Mouse (Mus musculus) mouse trophoblast stem cell (cell line): ENCODE measurements around the gene Psme2.

ENCODE experiments used
- in situ Hi-C, 2 experiments: fragments of 300-500 bp; cut with MseI, MboI; formaldehyde crosslinking; loops; 2 replicates in 1 of 2; 3 replicates in 1 of 2; pipeline ENCODE4 v1.15.1; 2025

Psme2 gene

DNA sequence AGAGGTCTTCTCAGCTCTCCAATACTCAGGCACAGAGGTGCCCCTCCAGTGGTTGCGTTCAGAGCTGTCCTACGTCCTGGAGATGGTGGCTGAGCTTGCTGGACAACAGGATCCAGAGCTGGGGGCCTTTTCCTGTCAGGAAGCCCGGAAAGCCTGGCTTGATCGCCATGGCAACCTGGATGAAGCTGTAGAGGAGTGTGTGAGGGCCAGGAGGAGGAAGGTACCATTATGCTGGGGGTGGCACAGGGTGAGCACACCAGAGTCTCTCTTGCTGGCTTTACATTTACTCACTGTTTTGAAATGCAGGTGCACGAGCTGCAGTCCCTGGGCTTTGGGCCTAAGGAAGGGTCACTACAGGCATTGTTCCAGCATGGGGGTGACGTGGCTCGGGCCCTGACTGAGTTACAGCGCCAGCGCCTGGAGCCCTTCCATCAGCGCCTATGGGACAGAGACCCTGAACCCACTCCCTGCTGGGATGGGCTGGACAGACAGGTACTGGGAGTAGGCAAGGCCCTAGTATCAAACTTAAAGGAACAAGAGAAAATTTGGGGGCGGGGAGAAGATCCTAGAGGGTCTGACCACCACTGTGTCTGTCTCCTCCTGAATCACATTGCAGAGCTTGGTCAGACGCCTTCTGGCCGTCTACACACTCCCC is 5.2 kb upstream of the Psme2 start:
- in situ Hi-C loops = no loop called here

DNA sequence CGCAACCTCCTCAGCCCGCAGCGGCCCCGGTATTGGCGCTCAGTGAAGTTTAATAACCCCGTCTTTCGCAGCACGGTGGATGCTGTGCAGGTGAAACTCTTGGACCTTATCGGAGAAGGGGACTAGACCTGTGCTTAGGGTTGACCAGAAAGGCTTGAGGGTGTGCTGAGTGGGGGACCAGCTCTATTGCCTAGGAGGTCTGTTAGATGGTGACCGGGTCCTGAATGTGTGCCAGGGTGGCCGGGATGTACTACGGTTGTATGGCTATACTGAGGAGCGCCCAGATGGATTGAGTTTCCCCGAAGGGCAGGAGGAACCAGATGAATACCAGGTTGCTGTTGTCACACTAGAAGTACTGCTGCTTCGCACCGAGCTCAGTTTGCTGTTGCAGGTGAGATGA is 1.3 kb upstream of the Psme2 start:
- in situ Hi-C loops = no loop called here

DNA sequence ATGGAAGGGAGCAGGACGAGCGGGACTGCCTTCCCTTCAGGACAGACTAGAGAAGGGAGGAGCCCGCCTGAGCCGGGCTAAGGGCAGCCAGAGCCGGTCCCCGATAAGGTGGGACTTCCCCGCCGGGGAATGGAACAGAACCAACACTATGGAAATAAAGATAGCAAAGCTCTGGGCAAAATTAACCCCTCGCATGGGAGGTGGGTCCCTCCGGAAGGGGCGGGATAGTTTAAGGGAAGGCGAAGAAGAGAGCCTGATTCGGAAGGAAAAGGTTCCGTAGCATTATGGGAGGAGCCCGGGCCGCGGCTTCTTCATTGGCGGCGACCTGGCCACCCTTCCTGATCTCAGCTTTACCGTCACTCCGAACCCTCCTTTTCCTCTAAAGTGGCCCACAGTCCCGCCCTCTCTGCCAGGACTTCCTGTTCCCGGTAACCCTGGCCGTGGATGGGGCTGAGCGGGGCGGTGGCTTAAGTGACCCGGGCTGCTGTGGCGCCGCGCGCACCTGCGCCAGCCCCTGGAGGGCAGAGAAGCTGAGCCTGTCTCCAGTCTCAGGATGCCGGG is 498 bp upstream of the Psme2 start, which contains the start of gene Rnf31:
Gene Rnf31 (plus strand): TSS at position 378 of the 561 bp plus-strand sequence.
- in situ Hi-C loops = no loop called here

DNA sequence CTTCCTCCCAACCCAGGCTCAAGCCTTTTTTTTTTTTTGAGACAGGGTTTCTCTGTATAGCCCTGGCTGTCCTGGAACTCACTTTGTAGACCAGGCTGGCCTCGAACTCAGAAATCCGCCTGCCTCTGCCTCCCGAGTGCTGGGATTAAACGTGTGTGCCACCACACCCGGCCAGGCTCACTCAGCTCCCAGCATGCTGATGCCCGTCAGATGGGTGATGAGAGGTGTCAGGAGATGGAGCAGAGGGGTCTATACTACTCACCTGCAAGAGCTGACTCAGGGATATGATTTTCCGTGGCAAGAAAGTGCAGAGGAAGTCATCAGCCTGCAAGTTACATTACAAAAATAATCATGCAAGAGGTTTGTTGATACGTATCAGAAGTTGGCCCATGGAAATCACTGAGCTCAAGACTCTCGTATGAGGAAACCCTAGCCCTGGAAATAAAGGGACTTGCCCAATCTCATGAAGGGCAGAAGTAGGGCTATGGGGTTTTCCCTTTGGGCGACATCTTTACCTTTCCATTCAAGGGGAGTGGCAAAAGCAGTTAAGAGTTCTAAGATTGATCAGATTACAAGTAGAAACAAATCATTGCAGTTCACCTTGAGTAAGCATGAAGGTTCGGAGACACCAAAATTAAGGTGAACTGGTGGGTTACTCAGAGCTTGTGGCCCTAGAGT is 1.0 kb downstream of the Psme2 start:
- in situ Hi-C loops = no loop called here

DNA sequence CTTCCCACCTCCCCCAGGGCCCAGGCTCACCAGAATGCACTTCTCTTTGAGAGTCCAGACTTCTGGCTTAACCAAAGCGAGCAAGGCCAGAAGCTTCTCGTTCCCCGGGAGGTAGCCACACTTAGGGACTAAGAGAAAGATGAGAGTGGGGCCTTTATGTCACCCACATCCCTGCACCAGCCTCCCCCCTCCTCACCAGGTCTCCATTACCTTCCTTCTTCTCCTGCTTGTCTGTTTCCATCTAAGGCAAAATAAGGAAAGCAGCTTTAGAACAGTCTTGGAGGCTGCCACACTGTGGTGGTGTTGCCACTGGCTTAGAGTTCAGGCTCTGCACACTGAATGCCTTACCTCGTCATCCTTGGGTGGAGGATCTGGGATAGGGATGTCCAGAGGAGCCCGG is 1.6 kb downstream of the Psme2 start:
- in situ Hi-C loops = no loop called here

DNA sequence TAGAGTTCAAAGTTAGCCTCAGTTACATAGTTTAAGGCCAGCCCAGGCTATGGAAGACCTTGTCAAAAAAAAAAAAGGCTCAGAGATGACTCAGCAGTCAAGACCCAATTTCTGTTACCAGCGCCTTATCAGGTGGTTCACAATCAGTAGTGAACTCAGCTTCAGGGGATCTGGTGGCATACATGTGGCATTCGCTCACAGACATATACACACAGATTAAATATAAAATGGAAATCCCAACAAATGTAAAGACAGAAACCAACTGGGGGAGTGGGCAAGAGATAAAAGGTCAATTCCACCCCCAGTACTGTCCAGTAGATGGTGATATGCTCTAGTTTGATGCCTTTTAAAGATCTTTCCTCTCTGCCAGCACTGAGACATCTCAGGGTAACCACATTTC is 4.8 kb downstream of the Psme2 start:
- in situ Hi-C loops = no loop called here

DNA sequence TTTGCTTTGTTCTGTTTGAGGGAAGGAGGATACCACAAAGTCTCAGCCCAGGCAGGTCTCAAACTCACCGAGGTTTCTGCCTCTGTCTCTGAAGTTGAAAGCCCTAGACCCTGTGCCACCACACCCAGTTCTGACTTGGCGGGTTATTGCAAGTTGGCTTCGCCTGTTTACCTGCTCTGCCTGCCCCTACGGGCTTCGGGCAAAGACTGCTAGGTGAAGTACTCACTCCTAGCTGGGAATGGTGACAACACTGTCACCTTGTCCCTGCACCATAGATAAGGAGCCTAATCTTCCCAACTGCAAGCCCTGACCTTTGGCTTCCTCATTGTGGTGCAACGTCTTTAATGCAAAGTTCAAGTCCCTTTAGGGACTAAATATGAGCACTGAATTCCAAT is 5.3 kb downstream of the Psme2 start:
- in situ Hi-C loops = no loop called here

DNA sequence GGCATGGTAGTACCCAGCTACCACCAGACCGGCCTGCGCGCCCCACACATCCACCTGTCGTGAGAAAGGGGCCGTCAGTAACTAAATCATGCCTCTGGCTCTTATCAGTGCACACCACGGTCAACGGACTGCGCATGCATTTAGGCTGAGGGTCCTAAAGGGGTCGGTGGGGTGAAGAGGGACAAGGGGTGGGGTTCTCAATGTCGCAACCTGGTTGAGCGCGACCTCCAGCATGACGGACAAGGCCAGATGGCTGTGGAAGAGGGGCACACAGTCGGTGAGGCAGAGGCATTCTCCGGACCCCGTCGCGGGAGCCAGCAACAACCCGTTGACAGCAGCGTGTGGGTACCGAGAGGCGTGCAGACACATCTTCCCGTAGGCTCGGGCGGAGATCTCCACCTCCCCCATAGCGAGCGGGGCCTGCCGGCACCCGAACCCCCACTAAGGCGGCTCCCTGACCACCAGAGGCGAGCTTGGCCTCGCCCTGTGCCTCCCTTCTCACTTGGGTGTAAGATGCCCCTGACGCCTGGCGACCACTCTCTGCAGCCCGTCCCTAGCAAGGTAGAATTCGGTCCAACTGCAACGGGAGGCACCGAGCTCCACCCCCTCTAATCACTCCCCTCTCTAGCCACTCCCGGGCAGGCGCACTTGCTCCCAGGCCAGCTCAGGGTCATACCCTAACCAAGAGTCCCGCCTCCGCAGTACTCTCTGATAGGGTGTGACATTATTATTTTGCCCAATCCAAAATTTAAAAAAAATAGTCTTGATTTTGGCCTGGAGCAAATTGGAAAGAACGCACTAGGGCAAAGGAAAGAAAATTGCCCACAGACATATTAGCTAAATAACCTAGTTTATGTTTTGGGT is 6.0 kb downstream of the Psme2 start, which contains the start of gene Emc9:
Gene Emc9 (minus strand): TSS at position 601 of the 864 bp plus-strand sequence.
- in situ Hi-C loops = no loop called here

DNA sequence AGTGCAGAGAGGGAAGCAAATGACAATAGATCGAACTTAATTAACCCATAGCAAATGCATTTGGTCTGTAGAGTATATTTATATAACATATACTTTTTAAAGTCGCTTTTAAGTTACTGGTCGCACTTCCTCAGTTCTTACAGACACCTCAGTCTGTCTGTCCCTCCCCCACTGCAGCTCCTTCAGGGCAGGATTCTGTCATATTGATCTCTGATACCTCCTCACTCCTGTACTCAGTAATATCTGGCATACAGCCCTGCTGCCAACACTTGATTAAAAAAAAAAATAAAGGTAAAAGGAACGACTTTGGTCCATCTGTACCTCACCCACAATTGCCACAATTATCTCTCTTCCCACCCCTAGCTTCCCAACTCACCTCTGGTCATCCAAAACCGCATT is 6.6 kb downstream of the Psme2 start:
- in situ Hi-C loops = no loop called here

DNA sequence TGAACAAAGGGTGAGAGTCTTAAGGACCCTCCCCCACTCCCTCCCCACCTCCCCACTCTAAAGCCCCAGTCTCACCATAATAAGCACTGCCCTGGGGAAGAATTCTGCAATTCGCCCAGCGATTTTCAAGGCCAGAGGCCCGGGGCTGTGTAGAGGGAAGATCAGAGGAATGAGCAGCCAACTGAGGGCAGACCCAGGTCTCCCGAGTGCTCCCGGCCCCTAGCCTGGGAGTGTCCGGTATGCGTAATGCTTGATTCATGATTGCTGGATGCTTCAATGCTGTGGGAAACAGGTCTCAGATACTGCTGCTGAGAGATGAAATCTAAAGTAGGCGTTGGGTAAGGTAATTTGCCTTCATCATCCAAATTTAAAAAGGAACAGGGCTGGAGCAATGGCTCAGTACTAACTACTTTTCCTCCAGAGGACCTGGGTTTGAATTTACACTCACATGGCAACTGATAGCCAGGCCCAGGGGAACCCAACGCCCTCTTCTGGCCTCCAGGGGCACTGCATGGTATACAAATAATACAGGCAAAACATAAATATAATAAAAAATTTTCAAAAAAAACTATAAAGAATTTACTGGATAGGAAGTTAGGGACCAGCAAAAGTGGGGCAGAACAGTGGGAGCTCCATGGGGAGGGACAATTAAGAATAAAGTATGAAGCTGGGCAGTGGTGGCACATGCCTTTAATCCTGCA is 8.8 kb downstream of the Psme2 start:
- in situ Hi-C loops = no loop called here

DNA sequence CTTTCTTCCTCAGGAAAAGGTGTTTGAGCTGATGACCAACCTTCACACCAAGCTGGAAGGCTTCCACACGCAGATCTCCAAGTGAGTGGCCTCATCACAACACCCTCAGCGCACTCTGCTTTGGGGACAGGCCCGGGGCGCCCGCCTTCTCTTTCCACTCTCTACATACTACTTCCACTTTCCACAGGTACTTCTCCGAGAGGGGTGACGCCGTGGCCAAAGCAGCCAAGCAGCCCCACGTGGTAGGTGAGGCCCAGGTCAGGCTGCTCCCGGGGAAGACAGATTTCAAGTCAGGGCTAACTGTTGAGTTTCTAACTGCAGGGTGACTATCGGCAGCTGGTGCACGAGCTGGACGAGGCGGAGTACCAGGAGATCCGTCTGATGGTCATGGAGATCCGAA is 10.2 kb downstream of the Psme2 start:
- in situ Hi-C loops = no loop called here

DNA sequence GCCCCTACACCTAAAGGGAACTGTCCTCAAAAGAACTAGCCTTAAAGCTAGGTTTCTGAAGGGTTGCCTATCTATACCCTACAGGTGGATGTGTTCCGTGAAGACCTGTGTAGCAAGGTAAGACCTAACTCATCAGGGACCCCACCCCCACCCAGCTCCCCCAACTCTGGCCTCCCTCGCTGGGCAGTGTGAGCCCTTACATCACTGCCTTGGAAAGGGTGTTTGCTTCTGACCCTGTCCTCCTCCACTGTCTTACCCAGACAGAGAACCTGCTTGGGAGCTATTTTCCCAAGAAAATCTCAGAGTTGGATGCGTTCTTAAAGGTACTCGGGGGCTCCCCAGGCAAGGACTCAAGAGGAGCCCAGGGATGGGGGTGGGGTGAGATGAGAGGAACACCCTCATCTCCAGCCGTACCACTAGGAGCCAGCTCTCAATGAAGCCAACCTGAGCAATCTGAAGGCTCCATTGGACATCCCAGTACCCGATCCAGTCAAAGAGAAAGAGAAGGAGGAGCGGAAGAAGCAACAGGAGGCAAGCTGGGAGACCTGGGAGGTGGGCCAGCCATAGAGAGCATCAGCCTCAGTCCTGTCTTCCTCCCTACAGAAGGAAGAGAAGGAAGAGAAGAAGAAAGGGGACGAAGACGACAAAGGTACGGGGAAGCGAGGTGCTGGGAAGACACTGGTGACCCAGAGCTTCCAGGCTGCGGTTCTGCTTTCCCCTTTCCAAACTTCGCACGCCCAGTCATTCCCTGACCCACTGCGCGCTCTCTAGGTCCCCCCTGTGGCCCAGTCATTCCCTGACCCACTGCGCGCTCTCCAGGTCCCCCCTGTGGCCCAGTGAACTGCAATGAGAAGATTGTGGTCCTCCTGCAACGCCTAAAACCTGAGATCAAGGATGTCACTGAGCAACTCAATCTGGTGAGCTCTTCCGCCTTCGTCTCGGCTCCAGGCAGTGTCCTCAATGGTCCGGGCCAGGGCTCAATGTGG is 11.1 kb downstream of the Psme2 start:
- in situ Hi-C loops = no loop called here

DNA sequence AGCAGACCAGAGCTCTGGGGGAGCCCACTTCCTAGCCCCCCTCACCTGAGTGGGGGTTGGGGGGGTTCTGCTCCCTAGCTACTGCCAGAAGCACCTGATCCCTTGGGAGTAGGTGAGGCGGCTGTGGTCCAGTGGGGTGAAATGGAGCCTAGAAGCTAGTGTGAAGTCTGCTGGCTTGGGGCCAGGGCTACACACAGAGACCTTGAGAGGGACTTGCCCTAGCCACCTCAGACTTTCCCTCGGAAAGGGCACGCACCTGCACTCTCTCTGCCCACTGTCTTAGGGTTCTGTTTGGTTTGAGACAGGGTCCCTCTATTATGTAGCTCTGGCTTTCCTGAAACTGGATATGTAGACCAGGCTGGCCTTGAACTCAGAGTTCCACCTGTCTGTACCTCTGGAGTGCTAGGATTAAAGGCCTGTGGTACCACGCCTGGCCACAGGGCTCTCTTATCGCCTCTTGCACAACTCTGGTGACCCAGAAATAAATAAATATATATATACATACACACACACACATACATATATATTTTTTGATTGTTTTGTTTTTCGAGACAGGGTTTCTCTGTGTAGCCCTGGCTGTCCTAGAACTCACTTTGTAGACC is 12.1 kb downstream of the Psme2 start:
- in situ Hi-C loops = no loop called here

DNA sequence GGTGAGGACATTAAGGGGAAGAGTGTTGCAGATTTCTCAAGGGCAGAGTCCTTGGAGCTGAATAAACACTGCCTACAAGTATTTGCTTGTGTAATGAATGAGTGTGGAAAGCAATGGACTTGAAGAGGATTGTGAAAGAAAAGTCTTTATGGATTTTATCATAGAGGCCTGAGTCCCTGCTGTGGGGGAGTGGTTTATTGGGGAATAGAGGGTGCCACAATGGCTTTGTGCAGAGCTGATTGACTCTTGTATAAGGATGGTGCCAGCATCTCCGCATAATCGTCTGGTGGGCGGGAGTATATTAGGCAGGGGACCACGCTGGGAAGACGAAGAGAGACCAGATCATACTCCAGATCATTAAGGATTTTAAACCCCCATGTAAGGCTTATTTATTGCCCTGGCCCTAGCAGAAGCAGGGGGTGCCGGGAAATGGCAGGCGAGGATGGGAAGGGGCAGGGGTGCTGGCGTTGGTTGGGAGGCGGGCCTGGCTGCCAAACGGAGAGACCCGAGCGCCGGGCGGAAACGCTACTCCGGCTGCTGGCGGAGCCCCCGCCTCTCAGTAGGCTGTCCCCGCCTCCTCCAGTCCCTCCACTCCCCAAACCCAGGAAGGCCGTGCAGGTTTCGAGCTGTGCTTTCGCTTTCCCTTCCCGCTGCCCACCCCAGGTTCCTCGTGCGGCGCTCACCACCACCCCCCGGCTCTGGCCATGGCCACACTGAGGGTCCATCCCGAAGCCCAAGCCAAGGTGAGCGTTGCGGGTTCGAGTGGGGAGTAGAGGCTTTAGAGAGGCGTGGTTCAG is 12.8 kb downstream of the Psme2 start, which contains the start of gene Psme1:
Gene Psme1 (plus strand): TSS at position 253 of the 797 bp plus-strand sequence.
- in situ Hi-C loops = no loop called here

DNA sequence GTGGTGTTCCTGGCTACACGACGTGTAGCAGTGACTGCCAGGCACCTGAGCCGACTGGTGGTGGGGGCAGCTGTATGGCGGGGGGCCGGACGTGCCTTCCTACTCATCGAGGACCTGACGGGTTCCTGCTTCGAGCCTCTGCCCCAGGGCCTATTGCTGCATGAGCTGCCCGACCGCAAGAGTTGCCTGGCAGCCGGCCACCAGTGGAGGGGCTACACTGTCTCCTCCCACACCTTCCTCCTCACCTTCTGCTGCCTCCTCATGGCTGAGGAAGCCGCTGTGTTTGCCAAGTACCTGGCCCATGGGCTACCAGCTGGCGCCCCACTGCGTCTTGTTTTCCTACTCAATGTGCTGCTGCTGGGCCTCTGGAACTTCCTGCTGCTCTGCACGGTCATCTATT is 14.5 kb downstream of the Psme2 start:
- in situ Hi-C loops = no loop called here

DNA sequence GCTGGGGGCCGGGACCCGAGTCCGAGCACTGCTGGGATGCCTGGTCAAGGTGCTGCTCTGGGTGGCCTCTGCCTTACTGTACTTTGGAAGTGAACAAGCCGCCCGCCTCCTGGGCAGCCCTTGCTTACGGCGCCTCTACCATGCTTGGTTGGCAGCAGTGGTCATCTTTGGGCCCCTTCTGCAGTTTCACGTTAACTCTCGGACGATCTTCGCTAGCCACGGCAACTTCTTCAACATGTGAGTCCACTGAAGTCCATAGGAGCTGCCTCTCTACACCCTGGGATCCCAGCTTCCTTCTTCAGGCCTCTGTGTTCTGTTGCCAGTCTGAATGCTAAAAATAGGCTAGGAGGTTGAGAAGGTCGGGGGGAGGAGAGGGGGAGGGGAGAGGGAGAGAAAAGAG is 15.2 kb downstream of the Psme2 start:
- in situ Hi-C loops = no loop called here

DNA sequence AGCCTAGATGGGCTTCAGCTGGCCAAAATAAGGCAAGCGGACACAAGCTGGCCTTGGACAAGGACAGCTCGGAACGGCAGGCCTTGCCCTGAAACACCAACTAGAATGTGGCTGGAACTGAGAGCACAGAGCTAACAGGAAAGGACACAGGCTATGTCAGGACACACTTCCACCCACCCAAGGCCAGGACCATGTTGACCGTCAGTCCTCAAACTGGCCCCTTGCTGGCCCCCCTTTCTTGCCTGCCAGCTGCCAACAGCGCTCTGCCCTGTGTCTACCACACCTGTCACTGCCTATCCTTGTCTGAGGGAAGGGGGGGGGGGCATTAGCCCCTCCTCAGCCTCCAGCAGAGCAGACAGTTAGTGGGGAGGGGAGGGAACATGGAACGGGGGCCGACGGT is 15.6 kb downstream of the Psme2 start, which contains the start of gene Fitm1:
Gene Fitm1 (plus strand): TSS at position 316 of the 400 bp plus-strand sequence.
- in situ Hi-C loops = no loop called here

DNA sequence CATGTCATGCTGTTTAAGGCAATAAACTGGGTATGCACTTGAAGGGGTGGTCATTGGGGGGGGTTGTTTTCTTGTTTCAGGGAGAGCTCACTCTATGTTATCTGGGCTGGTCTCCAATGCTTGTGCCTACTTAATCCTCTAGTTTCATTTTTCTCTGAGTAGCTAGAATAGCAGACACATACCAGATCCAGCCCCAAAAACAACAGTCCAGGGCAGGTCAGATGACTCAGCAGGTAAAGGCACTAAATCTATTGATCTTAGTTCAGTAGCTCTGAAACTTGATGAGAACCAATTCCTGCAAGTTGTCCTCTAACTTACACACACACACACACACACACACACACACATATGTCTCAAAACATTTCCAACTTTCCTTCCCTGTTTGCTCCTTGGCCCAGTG is 19.2 kb downstream of the Psme2 start:
- in situ Hi-C loops = no loop called here

DNA sequence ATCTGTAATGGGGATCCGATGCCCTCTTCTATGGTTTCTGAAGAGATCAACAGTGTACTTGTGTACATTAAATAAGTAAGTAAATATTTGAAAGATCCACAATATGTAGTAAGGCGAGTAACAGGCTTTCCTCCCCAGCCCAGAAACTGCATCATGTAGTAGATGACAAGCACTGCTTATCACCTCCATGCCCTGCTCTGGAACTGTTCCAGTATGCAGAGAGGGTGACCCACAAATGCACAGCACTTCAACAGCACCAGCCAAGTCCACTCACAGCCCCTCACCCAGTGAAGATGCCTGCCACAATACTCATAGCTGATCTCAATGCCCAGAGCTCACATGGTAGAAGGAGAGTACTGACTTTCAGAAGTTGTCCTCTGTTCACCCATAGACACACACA is 20.3 kb downstream of the Psme2 start:
- in situ Hi-C loops = no loop called here
